Mouse (Mus musculus) testis, adult 2 months (tissue): ENCODE results near the gene Htt. TPM values are rescaled to one million over a fixed set of nuclear protein-coding genes. Genes with fewer than 3 reads are reported as not detected.
A peak's percentile ranks its signal among the peaks of the same experiment; 100 is the strongest.
"Not testable (repeated sequence)": the region's sequence is repeated elsewhere in the genome, so short reads cannot be mapped to it uniquely, and the experiment has no call there.

ENCODE experiments used
- H3K27ac ChIP-seq: fragments of 200-500 bp; 2 replicates; pipeline ENCODE4 v1.5.1; 2012; ENCODE audit warnings: low read depth, low read length; ENCODE audit not compliant: control insufficient read depth, insufficient read depth
- H3K27me3 ChIP-seq: fragments of 200-500 bp; 2 replicates; pipeline ENCODE4 v1.6.1; 2012; ENCODE audit warnings: mild to moderate bottlenecking, low read length, moderate library complexity; ENCODE audit not compliant: control insufficient read depth, insufficient read depth
- H3K36me3 ChIP-seq: fragments of 200-500 bp; 2 replicates; pipeline ENCODE4 v1.6.1; 2012; ENCODE audit warnings: mild to moderate bottlenecking, low read length; ENCODE audit not compliant: control insufficient read depth, insufficient read depth
- H3K4me1 ChIP-seq: fragments of 200-500 bp; 2 replicates; pipeline ENCODE4 v1.6.1; 2012; ENCODE audit warnings: low read length; ENCODE audit not compliant: control insufficient read depth, insufficient read depth
- H3K4me3 ChIP-seq: fragments of 200-500 bp; 2 replicates; pipeline ENCODE4 v1.5.1; 2012; ENCODE audit warnings: low read depth, mild to moderate bottlenecking, low read length, moderate library complexity, mixed read lengths; ENCODE audit not compliant: control insufficient read depth
- CTCF ChIP-seq: fragments of 200-500 bp; IDR thresholded peaks from 2 replicates; pipeline ENCODE4 v1.5.1; 2012; ENCODE audit warnings: low read depth, mild to moderate bottlenecking, inconsistent platforms, low read length, moderate library complexity; ENCODE audit not compliant: control insufficient read depth, insufficient read depth, insufficient replicate concordance
- POLR2A ChIP-seq: fragments of 200-500 bp; IDR thresholded peaks from 2 replicates; pipeline ENCODE4 v1.6.1; 2012; ENCODE audit warnings: low read depth, mild to moderate bottlenecking, inconsistent platforms, low read length, moderate library complexity; ENCODE audit not compliant: control insufficient read depth
- polyA plus RNA-seq: library from polyadenylated mRNA; depleted of rRNA; stranded (reverse); fragments of >200 nt; gene quantifications from 2 replicates; pipeline ENCODE4 v1.2.3, GENCODE M21; 2012; rRNA removed

Htt gene
- polyA plus RNA-seq = 17.9 and 18.1 TPM in 2 replicates

DNA sequence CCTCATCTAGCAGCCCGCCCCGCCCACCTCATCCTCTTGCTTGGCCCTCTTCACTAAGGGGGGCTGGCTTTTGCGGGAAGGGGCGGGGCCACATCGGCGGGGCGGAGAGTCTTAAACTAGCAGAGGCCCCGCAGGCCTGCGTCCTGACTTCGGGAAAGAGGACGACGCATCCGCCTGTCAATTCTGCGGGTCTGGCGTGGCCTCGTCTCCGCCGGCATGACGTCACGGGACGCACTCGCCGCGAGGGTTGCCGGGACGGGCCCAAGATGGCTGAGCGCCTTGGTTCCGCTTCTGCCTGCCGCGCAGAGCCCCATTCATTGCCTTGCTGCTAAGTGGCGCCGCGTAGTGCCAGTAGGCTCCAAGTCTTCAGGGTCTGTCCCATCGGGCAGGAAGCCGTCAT lies at the start of gene Htt:
Gene Htt, plus strand, starts transcription at position 232 of the 400 bp plus-strand sequence.
- Histone ChIP-seq H3K27me3 (no peaks in the 10 kb centered on the region), H3K36me3 (no peaks in the 10 kb centered on the region), H3K4me3 (peak within 1 kb of the TSS; percentile 83), H3K4me1 (peaks cover 8% of the 10 kb centered on the region), H3K27ac (peak within 1 kb of the TSS; percentile 61)
- peak; percentile 95 for TF ChIP-seq POLR2A
- TF ChIP-seq CTCF = no peak

DNA sequence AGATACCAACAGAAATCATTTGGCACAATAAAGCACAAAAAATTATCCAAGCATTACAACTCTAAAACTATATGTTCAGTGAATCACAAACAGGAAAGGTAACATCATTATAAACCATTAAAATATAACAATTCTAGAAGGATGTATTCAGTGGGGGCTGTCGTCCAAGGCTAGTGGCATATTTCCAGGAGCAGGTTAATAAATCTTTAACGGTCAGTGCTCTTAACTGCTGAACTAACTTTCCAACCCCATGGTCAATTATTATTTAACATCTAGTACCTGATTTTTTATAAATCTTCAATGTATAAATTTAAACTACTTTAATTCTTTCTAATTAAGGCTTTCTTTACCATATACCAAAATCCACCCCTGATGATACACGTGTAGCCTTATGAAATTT lies 47.2 kb upstream of the Htt start:
- H3K27me3 ChIP-seq, H3K4me1 ChIP-seq, H3K4me3 ChIP-seq, H3K27ac ChIP-seq, H3K36me3 ChIP-seq: not testable (repeated sequence)

DNA sequence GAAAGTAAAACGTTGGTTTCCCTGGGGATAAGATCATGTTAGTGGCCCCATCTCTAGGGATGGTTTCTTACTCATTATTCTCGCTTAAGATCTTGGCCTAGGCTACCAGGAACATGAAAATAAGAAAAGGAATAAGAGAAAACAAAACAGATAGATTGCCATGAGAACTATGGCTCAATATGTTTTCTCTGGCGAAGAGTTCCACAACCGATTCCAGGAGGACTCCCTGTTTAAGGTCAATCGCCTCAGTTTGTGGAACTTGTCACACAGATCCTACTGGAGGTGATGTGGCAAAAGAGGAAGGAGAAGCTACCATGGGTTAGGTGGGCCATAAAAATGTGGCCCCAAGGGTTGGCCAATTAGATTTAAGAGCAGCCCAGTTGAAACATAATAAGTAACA lies 46.7 kb upstream of the Htt start:
- H3K27me3 ChIP-seq = no peaks in the 10 kb centered on the region
- no peak overlapping the region for H3K27ac ChIP-seq
- no peaks in the 10 kb centered on the region for H3K4me1 ChIP-seq
- H3K4me3 ChIP-seq = no peak overlapping the region
- no peak for TF ChIP-seq POLR2A
- TF ChIP-seq CTCF = no peak
- H3K36me3 ChIP-seq = no peaks in the 10 kb centered on the region; the same call in 1 of the 2 replicates

- Histone ChIP-seq H3K27me3 (no peaks in the 10 kb centered on the region), H3K27ac (no peak overlapping the region), H3K4me1 (no peaks in the 10 kb centered on the region), H3K36me3 (no peaks in the 10 kb centered on the region), H3K4me3 (no peak overlapping the region)
- TF ChIP-seq CTCF (no peak), POLR2A (no peak)
These were observed 32.4 kb upstream of the Htt start for GRCm38 (mm10) chr5:34729141-34729540.

DNA sequence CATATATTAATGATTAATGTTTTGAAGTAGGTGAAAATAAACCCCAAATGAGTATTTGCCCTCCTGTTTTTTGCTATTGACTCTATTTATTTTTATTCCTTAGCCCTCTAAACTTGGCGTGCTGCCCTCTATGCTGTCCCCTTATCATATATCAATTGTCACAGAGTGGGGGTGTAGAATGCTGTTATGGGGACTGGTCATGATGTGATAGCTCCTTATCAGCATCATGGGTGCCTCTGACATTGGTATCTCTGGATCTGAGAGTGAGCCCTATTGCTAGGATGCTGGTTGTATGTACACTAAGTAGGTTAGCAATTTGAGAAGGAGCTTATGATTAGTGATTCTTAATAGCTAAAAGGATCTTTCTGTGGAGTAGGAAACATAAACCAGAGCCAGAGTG lies 31.3 kb upstream of the Htt start:
- Histone ChIP-seq H3K27ac (no peak overlapping the region), H3K4me3 (no peak overlapping the region), H3K36me3 (no peaks in the 10 kb centered on the region), H3K4me1 (no peaks in the 10 kb centered on the region), H3K27me3 (no peaks in the 10 kb centered on the region)
- TF ChIP-seq CTCF (no peak), POLR2A (no peak)

GRCm38 (mm10) chr5:34751477-34751876 lies 10.1 kb upstream of the Htt start:
- Histone ChIP-seq H3K27me3 (no peaks in the 10 kb centered on the region), H3K4me1 (no peaks in the 10 kb centered on the region), H3K36me3 (no peaks in the 10 kb centered on the region), H3K27ac (no peak overlapping the region), H3K4me3 (no peak overlapping the region)
- TF ChIP-seq CTCF = no peak
- no peak for TF ChIP-seq POLR2A

- H3K4me1 ChIP-seq = peaks cover 8% of the 10 kb centered on the region
- no peaks in the 10 kb centered on the region for H3K27me3 ChIP-seq
- H3K36me3 ChIP-seq = no peaks in the 10 kb centered on the region
- no peak for TF ChIP-seq POLR2A
- no peak for TF ChIP-seq CTCF
- H3K4me3 ChIP-seq = no peak overlapping the region
- no peak overlapping the region for H3K27ac ChIP-seq
These were observed 2.8 kb upstream of the Htt start for GRCm38 (mm10) chr5:34758762-34759161.

DNA sequence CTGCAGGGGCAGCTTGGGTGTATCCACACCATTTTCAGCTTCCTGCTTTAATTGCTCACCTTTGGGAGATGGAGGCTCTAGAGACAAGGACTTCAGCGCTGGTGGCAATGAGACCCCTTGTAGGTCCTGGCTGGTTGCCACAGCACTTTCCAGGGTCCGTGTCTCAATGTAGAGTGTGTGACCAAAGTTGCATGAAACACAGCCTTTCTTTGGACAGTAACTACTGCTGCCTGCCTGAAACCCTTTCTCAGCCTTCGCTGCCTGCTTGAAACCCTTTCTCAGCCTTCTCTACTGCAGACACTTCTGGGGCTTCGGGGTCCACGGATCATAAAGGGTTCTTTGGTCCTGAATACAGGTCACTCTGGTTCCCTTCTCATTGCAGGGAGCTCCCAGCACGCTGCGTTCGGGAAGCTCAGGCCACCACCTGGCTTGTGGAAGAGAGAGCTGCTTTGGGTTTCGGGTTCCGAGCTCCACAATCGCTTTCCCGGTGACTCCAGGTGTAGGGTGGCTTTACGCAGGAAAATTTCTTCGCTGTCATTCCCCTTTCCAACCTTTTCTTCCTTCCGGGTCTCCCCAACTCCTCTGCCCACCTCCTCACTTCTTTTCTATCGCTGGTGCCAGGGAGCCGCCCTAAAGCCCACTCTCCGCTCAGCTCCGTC lies 561 bp upstream of the Htt start:
- Histone ChIP-seq H3K27me3 (no peaks in the 10 kb centered on the region), H3K36me3 (no peaks in the 10 kb centered on the region), H3K4me3 (peak overlapping the region; percentile 83), H3K4me1 (peaks cover 8% of the 10 kb centered on the region), H3K27ac (peak overlapping the region; percentile 5)
- no peak for TF ChIP-seq POLR2A
- TF ChIP-seq CTCF = no peak
